Comparison of ENCODE assay signal across 8 mouse cellular contexts in the genomic region with DNA sequence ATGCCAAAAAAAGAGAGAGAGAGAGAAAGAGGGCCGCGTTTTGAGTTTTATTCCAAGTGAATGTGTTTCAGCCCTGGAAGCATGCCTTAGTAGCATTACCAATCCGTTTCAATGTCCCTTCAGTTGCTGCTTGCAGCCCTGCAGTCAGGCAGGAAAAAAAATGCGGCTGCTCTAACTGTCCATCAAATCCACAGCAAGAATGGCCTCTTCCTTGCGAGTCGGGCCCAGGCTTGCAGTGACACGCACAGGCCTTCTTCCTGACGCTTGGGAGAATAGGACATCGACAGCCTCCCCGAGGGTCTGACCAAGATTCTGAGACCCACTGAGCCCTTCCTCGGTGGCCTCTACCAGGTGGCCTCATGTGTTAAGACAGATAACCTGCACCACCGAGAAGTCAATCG. TPM values are rescaled to one million over a fixed set of nuclear protein-coding genes. Genes with fewer than 3 reads are reported as not detected.
A peak's percentile ranks its signal among the peaks of the same experiment; 100 is the strongest.
DNase-seq lines count a peak whose midpoint lies in the region; ATAC-seq lines count a peak whose summit lies in the region.

No protein-coding gene starts in this region.

- H3K9ac ChIP-seq in hindbrain, embryonic 13.5 days, result peak overlapping the region; percentile 84
- H3K9ac ChIP-seq in midbrain, embryonic 14.5 days (replicated peaks; ENCODE audit: low read length), result peak overlapping the region; percentile 57; the same call in 1 of the 2 replicates

- no peaks in the 10 kb centered on the region for H3K36me3 ChIP-seq in embryonic facial prominence, embryonic 10.5 days (replicated peaks)
- H3K36me3 ChIP-seq in hindbrain, embryonic 13.5 days, result no peaks in the 10 kb centered on the region
- H3K36me3 ChIP-seq in midbrain, embryonic 14.5 days (ENCODE audit: control insufficient read depth, insufficient read depth, low read length), result no peaks in the 10 kb centered on the region

- peaks cover 94% of the 10 kb centered on the region for H3K27me3 ChIP-seq in embryonic facial prominence, embryonic 10.5 days (replicated peaks; ENCODE audit: low read depth, poor library complexity, severe bottlenecking)
- H3K27me3 ChIP-seq in hindbrain, embryonic 13.5 days, result peaks cover 49% of the 10 kb centered on the region
- H3K27me3 ChIP-seq in midbrain, embryonic 14.5 days (ENCODE audit: control insufficient read depth, insufficient read depth, low read length), result peaks cover 22% of the 10 kb centered on the region

- peak; percentile 9; the same call in 1 of the 2 replicates for ATAC-seq in hindbrain, embryonic 13.5 days (ENCODE audit: low FRiP score)
- ATAC-seq in midbrain, embryonic 14.5 days (ENCODE audit: low FRiP score, low TSS enrichment), result peak; percentile 0; the same call in 1 of the 2 replicates
- no peak for ATAC-seq in megakaryocyte progenitor cell, adult 5-6 weeks (replicated peaks; ENCODE audit: poor library complexity)

- H3K27ac ChIP-seq in embryonic facial prominence, embryonic 10.5 days (replicated peaks), result peak overlapping the region; percentile 82
- peak overlapping the region; percentile 88 for H3K27ac ChIP-seq in hindbrain, embryonic 13.5 days
- peak overlapping the region; percentile 86 for H3K27ac ChIP-seq in midbrain, embryonic 14.5 days (replicated peaks; ENCODE audit: low read depth, low read length)

- H3K4me2 ChIP-seq in hindbrain, embryonic 13.5 days, result peak overlapping the region; percentile 97
- peak overlapping the region; percentile 99 for H3K4me2 ChIP-seq in midbrain, embryonic 14.5 days (ENCODE audit: low read length)

- intact Hi-C loops in left cerebral cortex, postnatal 14 days (cut with DNase I), result loop anchor here (2.0 to 10.0 kb wide), 4 partner anchors 34 to 131 kb away; no protein-coding TSS in a partner anchor

- H3K4me3 ChIP-seq in embryonic facial prominence, embryonic 10.5 days, result peak overlapping the region; percentile 65
- peak overlapping the region; percentile 58 for H3K4me3 ChIP-seq in hindbrain, embryonic 13.5 days
- H3K4me3 ChIP-seq in midbrain, embryonic 14.5 days (replicated peaks; ENCODE audit: low read depth, low read length), result peak overlapping the region; percentile 58

- no peaks in the 10 kb centered on the region for H3K9me3 ChIP-seq in embryonic facial prominence, embryonic 10.5 days
- no peaks in the 10 kb centered on the region for H3K9me3 ChIP-seq in hindbrain, embryonic 13.5 days
- H3K9me3 ChIP-seq in midbrain, embryonic 14.5 days (ENCODE audit: control insufficient read depth, low read length), result no peaks in the 10 kb centered on the region

- DNase-seq in left cerebral cortex, postnatal 14 days (ENCODE audit: low spot score in 2 of 2), result peak; percentile 27 to 30
- no peak for DNase-seq in left cerebral cortex, adult 11 months (ENCODE audit: low spot score)
- DNase-seq in embryonic facial prominence, embryonic 10.5 days (ENCODE audit: low spot score), result peak; percentile 66
- DNase-seq in midbrain, embryonic 14.5 days, result peak; percentile 68
- DNase-seq in thymus, postnatal 25 days, result no peak
- no peak for DNase-seq in thymus, postnatal 4 days

- WGBS in embryonic facial prominence, embryonic 10.5 days, result 1% methylated on average over 13 of the region's 13 CpGs
- WGBS in hindbrain, embryonic 13.5 days, result 1% methylated on average over 13 of the region's 13 CpGs
- WGBS in midbrain, embryonic 14.5 days, result under 1% methylated on average over 13 of the region's 13 CpGs

- H3K4me1 ChIP-seq in embryonic facial prominence, embryonic 10.5 days, result peaks cover 48% of the 10 kb centered on the region
- peaks cover 53% of the 10 kb centered on the region for H3K4me1 ChIP-seq in hindbrain, embryonic 13.5 days (replicated peaks)
- peaks cover 37% of the 10 kb centered on the region for H3K4me1 ChIP-seq in midbrain, embryonic 14.5 days (ENCODE audit: control insufficient read depth, insufficient read depth, low read length)

RNA-seq across cellular contexts. Expression of gene Shc3, which starts 0.7 kb away (rescaled TPM):
- 100 to 1,000 TPM; 218 to 226 TPM for total RNA-seq in left cerebral cortex, postnatal 14 days (2021)
- 0.92 and 0.94 TPM in 2 replicates for polyA plus RNA-seq in embryonic facial prominence, embryonic 10.5 days (2016; fragmentation: Nextera tagmentation; extraction: Ambion mirVana)
- 4.1 and 4.2 TPM in 2 replicates for polyA plus RNA-seq in hindbrain, embryonic 13.5 days (2015; fragmentation: Nextera tagmentation; extraction: Ambion mirVana)
- 5.0 and 8.3 TPM in 2 replicates for polyA plus RNA-seq in midbrain, embryonic 14.5 days (2014; fragmentation: Nextera tagmentation; extraction: Ambion mirVana)
- total RNA-seq in megakaryocyte progenitor cell, adult 5-6 weeks (2015), result not detected in 2 replicates
- not detected in 2 replicates for total RNA-seq in megakaryocyte progenitor cell, adult 5-6 weeks (2017)

Comparison
In these comparisons a context has a peak if more than half of its experiments do, and no peak if none do; other contexts are left out.
1. DNase-seq: peak in left cerebral cortex, postnatal 14 days (2 of 2), embryonic facial prominence, embryonic 10.5 days (single experiment) and midbrain, embryonic 14.5 days (single experiment); none in left cerebral cortex, adult 11 months (single experiment), thymus, postnatal 25 days (single experiment) and thymus, postnatal 4 days (single experiment).
2. Peak in every context shown above with its lines, with median percentiles within 50 percentile points of each other: H3K27ac ChIP-seq and H3K4me3 ChIP-seq.